In genomic region chr14:98805066-98805465, GRCm38 (mm10) we compare ENCODE assay signal across 6 mouse cellular contexts.
"Had no signal": no experiment of that assay in that cellular context is flagged by ENCODE, and none has a peak within 500 bp of the region (broad histone marks: within the 10 kb centered on the region; RNA-seq: fewer than 3 reads in every experiment).

No protein-coding gene starts in this region.

- DNase-seq: kidney, adult 11 months; kidney, adult 9 months; kidney, postnatal 36 days; left cerebral cortex, postnatal 4 days; lung, adult 18-20 months; thymus, postnatal 4 days had no signal
